Mouse (Mus musculus): Measurements from ENCODE around the gene Ttc41. TPM values are rescaled to one million over a fixed set of nuclear protein-coding genes. Genes with fewer than 3 reads are reported as not detected.

Ttc41 gene
- total RNA-seq, 2 experiments from 2014 or later = 2.2 to 2.5 TPM

DNA sequence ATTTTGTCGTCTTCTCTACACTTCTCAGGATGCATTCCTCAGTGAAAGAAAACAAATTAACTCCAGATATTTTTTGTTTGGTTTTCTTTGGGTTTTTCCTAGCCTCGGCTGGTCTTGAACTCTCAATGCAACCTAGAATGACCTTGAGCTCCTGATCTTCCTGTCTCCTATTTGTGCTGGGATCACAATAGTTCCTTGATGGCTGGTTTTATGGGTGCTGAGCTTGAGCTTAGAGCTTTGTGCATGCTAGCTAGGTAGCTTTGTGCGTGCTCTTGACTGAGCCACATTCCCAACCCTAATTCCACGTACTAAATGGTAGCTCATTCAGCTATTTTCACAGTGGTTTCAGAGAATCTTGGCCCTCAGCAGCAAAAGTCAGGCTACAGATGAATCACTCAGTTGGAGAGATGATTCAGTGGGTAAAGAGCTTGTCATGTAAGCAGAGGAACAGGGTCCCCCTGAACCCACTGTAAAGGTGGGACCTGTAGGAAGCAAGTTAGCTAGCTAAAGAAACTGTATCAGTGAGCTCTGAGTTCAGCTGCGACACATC is 78.6 kb downstream of the Ttc41 start:
- no peak for DNase-seq

DNA sequence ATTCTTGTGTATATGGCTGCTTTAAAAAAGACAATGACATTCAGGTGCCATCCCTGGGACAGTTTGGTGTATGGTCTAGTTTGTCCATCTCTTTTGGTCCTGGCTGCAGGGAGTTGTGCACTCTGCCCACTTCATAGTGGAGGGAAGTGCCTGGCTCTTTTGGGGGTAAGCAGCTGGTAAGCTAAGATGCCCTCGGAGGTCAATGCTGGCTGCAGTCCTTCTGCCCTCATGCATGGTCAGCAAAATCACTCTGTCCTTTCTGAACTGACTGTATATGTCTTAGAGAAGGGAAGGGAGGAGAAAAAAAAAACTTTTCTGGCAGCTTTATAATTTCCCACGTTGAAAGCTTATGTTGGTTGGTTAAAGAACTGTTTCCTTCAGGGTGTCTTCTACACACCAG is 79.8 kb downstream of the Ttc41 start:
- DNase-seq = no peak

DNA sequence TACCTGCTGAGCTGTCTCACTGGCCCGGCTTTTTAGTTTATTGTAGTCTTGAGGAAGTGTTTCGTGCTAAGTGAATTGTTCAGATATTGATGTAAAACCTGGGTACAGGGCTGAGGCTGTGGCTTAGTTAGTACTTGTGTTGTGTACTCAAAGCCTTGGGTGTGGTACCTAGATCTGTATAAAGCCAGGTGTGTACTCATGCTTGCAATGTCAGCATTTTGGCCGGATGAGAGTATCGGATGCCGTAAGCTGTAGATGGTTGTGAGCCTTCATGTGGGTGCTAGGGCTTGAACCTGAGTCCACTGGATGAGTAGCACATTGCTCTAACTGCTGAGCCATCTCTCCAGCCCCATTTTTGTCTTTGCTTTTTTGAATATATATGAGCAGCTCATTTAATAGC is 80.5 kb downstream of the Ttc41 start:
- no peak for DNase-seq

DNA sequence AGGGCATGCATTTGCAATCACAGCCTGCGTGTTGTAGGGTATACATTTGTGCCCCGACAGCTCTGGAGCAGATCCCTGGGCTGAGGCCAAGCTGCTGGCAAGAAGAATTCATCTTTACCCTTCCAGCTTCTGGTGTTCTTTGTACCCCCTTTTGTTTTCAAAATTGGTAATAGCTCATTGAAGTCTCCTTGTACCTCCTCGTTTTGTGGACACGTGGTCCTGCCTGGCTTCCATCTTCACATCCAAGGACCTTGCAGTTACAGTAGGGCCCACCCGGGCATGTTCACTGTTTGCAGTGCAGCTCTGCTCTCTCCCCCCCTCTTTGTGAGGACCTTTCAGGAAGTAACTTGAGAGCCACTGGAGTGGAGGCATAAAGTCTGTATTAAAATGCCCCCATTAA is 82.6 kb downstream of the Ttc41 start:
- no peak for DNase-seq

DNA sequence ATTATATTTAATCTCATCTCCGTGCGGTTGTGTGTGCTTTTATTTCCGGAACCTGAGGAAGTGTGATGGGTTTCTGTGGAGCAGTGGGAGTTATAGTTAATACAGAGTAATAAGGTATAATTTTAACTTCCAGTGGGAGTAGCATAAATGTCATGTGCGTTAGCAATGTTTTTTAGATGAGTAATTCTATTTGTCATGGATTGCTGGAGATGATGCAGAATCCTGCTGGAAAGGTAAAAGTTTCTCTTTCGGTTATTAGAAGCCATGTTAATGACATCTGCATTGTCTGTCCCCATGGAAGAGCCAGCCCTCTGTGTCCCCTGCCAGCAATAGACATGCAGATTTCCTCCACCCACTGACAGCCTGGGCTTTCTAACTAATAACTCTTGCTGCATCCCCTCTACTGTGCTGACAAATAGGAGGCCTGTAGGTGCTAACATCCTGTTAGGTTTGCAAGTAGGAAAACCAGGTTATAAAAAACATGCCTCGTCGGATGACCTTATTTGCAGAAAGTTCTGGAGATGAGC is 83.6 kb downstream of the Ttc41 start:
- DNase-seq = no peak

DNA sequence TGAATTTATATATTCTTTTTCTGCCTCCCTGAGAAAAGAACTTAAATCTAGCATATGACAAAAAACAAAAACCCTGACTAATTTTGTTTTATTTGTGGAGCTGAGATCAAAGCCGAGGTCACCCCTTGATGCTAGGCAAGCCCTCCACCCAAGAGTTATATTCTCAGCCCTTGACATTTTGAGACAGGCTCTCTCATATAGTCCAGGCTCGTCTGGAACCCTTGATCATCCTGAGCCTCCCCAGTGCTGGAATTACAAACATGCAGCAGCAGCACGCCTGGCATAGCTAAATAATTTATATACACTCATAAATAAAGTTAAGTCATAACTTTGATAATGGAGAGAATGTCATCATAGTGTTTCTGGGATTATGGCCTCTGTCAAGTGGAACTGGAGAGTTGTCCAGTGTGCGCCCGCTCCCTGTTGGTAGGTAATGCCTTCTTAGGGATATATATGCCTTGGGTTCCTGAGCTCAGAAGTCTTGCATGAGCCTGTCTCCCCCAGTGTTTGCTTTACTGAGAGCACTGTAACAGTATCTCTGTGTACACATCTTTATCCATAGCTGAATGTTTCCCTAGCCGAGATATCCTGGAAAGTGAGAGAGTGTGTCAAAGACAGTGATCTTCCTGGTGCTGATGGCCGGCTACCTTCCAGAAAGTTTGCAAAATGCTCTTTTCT is 86.0 kb downstream of the Ttc41 start:
- no peak for DNase-seq

DNA sequence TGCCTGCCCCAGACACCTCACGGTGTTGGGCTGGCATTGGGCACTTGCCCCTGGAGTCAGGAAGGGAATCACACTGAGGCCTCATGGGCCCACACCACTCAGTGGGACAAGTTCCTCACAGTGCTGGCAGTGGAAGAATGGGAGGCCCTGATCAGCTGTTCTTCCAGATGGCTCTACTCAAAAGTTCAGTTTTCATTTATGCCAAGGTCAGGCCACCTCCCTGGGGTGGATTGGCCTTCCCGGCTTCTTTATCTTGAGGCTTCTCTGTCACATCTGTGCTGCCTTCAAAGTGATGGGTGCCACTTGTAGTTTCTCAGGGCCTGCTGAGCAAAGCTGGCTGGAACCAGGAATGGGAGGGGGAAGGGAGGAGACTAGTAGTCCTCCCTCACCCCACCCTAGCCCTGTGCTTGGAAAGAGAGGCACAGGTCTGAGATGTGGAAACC is 87.9 kb downstream of the Ttc41 start:
- DNase-seq = peak; percentile 57

DNA sequence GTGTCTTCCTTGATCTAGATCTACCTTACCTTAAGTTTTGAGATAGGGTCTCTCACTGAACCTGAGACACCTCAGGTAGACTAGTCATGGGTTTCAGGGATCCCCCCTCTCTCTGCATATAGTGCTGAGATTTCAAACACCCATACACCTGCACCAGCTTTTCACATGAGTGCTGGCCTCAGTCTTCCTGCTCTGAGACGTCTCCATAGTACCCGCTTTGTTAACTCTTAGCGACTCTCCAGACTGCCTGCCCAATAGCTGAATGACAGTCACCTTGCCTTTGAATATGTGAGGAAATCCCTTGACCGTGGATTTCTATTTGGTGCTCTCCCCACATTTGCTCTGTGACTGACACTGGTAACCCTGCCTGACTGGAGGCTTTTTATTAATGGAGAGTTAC is 88.6 kb downstream of the Ttc41 start:
- DNase-seq = no peak

DNA sequence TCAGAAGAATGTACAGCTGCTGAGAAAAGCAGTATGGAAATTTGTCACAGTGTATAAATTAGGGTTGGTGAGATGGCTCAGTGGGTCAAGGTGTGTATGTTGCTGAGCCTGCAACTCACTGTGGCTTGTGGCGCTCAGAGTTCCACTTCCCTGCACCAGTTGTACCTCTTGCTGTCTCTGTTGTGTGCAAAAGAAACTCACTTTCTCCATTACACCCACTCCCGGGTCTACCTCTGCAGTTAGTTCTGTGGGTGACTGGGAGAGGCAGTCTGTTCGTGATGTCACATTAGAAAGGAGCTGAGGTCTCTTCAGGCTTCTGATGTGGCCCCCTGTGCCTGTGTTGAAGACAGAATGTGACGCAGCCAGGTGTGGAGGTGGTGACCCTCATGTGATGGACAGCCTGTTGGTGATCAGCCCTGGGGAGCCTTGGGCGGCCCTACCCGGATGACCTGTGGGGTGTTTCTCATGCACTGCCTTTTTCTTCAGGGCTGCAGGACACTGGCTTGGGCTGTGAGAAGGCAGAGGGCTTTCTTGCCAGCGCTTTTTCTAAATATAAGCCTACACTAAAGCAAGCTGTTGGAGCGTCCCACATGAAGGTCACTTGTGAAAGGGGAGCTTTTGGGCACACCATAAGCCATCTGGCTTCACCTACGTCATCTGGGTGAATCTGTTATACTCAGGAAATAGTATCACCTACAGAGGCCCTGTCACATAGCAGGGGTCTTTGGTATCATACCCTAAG is 89.4 kb downstream of the Ttc41 start:
- no peak for DNase-seq

DNA sequence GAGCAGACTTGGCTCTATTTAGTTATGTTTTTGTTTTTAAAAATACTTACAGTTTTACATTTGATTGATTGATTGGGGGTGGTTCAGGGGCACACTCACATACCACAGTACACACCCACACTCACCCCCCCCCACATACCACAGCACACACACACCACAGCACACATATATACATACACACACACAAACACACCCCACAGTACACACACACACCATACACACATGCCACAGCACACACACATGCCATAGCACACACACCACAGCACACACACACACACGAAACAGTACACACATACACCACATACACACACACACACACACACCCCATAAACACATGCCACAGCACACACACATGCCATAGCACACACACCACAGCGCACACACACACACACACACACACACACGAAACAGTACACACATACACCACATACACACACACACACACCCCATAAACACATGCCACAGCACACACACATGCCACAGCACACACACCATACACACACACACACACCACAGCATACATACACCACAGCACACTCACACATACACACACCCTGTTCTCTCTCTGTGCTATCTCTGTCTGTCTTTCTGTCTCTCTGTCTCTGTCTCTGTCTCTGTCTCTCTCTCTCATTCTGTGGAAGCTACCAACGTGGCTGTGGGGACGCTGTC is 90.6 kb downstream of the Ttc41 start:
- no peak for DNase-seq

DNA sequence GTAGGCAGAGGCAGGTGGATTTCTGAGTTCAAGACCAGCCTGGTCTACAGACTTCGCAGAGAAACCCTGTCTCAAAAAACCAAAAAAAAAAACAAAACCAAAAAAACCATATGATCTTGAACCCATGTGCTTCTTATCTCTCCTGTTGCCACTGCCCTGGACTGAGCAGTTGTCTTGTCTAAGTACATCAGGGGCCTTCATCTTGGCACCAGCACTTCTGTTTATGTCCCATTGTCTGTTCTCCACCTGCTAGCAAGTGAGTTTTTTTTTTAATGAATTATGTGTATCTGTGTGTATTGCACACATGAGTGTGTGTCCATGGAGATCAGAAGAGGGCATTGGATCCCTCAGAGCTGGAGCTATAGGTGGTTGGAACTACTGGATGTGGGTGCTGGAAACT is 101.8 kb downstream of the Ttc41 start:
- no peak for DNase-seq

DNA sequence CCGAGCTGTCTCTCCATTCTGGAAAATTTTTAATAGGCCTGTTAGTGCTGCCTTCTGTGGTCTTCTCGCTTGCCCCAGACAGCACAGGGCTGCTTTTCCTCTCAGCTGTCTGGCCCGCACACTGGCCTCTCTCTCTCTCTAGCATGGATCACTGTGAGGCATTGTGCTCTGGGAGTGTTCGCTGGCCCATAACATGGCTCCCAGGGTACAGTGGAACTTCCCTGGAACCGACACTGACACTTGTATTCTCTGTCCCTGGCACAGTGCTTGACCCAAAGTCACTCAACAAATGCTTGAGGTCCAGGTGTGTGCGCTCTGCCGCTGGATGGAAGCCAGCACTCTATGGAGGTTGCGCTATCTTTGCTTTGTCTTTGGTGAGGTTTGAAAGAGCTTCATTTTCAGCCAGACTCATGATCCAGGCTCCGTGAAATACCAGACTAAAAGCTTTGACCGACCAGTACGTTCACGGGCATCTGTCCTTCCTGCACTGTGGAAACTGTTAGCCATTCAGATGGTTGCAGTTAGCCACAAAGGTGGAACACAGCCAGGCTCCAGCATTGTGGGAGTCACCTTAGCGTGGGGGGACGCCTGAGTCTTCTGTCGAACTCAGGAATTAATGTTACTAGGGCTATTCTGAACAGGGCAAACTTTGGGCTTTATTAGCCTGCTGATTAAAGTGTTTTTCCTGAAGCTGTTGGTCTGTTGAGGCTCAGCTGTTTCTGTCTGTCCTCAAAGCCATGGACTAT is 102.6 kb downstream of the Ttc41 start:
- no peak for DNase-seq

DNA sequence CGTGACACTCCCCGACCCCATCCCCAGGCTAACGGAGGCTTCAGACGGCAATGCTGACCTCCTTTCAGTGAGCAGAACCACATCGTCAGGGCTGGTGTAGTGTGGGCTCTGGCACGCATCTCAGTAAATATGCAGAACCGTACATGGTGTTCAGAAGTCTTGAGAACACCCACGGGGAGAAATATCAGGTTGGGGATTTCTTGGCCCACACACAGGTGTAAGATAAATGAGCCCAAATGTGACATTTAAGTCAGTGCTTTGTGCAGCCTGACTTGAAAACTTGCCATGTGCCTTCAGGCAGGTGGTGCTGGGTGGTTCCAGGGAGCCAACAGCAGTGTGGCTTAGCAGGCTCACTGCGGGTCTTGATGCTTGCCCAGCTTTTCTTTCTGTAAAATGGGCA is 104.4 kb downstream of the Ttc41 start:
- DNase-seq = no peak

DNA sequence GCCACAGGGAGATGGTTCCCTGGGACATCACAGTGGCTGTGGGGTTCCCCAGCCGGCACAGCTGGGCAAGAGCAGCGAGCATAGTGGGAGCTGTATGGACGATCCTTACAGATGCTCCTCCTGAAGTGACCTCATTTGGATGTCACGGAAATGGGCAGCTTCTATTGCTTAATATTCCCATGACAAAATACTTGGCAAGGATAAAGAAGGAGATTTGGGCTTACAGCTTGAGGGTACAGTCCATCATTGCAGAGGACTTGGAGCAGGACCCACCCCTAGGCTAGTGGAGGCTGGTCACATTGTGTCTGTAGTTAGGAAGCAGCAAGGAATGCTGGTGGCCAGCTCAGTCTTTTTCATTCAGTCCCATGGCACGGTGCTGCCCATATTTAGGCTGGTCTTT is 105.0 kb downstream of the Ttc41 start:
- DNase-seq = no peak

DNA sequence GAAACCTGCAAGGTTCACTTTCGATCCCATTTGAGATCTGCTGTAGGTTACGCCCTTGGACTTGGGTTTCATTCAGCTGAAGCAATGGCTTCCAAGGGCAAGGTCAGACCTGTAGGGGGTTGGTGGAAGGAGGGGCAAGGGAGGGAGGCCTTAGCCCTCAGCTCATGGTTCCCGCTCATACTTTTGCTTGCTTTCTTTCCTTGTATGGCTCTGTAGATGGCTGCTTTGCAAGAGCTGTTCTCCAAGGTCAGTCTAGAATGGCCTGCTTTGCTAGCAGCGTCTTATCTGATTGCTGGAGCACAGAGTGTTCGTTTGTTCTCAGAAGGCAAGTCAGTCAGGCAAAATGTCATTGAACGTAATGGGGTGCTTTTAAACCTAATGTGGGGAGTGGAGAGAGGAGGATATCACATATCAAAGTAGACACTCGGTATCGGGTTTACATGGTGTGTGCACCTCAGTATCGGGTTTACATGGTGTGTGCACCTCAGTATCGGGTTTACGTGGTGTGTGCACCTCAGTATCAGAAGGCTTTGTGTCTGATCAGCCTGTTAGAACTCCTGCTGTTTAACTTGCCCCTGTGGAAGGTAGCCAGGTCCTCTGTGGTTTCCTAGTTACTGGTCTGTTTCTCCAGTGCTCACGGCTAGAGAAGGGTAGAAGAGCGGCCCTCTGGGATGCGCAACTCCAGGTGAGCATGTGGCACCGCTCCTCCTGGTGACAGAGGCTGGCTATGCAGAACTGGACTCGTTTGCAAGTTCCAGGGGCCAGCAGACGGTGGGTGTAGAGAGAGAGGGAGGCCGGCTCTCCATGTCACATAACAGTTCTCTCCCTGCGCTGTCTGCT is 108.9 kb downstream of the Ttc41 start:
- DNase-seq = peak; percentile 52

DNA sequence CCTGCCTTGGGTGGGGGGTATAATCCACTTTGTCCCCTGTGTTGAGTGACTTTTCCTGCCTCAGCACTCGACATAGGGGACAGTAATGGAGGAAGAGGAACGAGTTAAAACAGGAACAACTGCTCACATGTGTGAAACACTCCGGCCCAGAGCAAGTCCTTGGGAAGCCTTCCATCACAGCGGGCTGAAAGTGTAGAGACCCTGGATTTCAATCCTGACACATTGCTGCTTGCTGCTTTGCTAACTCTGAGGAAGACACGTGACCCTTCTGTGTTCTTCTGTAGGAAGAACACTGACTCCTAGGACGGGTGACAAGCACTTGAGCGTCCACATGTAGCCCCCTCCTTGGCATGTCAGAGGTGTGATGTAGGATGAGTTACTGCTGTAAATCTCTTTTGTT is 109.5 kb downstream of the Ttc41 start:
- DNase-seq = no peak

DNA sequence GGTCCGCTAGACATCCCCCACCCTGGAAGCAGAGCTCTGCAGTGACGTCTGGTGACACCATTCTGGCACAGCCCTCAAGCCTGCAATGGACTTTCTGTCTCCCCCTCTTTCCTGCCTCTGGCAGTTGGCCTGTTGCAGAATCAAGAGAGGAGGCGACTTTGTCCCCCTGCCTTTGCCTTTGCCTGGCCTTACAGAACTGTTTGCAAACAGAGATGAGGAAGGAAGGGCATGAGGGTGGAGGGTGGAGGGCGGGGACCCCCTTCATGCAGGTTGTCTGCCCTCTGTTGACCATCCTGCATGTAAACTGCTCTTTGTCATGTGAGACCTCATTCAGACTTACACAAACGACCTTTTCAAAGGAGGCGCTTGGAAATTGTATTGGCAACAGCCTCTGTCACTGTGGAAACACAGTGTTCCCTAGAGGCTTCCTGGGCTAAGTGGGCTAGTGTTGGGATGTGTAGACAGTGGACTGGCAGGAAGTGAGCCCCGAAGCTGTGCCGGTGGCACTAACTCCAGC is 114.1 kb downstream of the Ttc41 start:
- DNase-seq = no peak

DNA sequence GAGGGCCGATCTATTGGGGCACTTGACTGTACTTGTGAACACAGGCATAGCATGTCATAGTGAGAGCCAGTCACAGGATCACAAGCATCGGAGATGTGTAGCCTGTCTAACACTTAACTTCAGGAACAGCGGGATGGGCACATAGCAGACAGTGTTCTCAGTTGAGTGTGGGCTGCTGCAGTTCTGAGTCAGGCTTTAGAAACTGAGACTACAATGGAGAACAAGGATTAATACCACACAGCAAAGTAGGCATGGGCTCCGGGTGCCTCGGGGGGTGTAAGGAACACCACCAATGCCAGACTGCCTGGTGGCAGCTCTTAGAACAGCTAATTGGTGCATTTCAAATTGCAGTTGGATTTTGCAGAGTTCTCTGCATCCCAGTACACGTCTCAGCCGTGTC is 115.4 kb downstream of the Ttc41 start:
- no peak for DNase-seq

DNA sequence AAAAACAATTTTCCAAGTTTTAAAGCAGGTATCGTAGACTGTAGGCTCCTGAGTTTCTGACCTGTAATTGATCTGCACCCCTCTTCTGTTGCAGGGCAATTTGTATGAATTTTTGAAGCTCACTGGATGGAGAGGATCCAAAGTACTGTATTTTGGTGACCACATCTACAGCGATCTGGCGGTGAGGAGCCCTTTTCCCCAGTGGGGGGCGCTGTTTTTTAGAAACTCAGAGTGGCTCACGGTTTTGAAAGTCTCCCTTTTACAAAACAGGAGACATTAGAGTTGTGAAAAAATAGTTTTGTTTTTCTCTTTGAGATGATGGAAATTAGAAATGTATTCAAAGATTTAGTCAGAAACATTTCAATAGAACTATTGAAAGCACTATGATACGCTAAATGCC is 118.5 kb downstream of the Ttc41 start:
- no peak for DNase-seq

DNA sequence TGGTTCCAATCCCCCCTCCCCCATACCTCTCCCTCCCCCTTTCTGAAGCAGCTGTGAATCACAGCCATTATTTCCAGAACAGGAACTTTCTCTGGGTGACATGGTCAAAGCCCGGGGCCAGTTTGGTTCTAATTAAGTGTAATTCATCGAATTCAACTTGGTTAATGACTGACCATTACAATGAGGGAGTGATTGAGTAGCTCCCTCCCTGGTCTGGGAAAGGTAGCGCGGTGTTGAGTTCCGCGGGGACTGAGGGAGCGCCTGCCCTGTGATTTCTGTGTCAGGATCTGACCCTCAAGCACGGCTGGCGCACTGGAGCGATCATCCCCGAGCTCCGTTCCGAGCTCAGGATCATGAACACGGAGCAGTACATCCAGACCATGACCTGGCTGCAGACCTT is 119.3 kb downstream of the Ttc41 start:
- DNase-seq = no peak

Measured in adrenal gland, postnatal 10 days (tissue).